In the genomic region with DNA sequence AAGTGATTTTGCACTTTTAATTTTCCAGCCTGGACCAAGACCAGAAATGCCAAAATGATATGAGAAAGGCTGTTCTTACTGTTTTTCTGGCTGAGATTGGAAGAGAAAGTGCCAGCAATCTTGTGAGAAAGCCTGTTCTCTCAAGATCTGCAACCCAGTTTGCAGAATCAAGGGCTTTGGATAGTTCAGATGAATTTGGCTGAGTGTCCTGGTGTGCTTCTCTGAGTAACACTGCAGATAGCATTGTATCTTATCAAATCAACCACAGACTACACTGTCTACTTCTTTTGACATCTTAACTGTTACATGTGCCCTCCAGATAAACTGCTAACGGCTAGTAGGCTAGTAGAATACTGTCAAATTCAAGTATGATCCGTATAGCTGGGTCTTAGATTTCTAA, we compare ENCODE assay signal across 33 mouse cellular contexts.
DNase-seq lines count a peak whose midpoint lies in the region; ATAC-seq and TF ChIP-seq lines count a peak whose summit lies in the region.
"Had no signal": no experiment of that assay in that cellular context is flagged by ENCODE, and none has a peak within 500 bp of the region (broad histone marks: within the 10 kb centered on the region; RNA-seq: fewer than 3 reads in every experiment).

No protein-coding gene starts in this region.

- no peak for TF ChIP-seq CTCF in left cerebral cortex, adult 2 months (IDR thresholded peaks at IDR 0.05)

- 0 out of 2 replicates have a peak, but pooled peaks cover 1% of the 10 kb centered on the region for H3K4me1 ChIP-seq in forebrain, embryonic 14.5 days (ENCODE audit: control insufficient read depth, insufficient read depth, low read length)
- peaks cover 5% of the 10 kb centered on the region; the same call in 1 of the 2 replicates for H3K4me1 ChIP-seq in forebrain, embryonic 16.5 days (replicated peaks; ENCODE audit: control insufficient read depth, insufficient read depth, low read length)
- H3K4me1 ChIP-seq: embryonic facial prominence, embryonic 10.5 days; embryonic facial prominence, embryonic 13.5 days; heart, embryonic 10.5 days; heart, embryonic 13.5 days had no signal

- H3K4me3 ChIP-seq in forebrain, embryonic 14.5 days (ENCODE audit: low read depth, low read length) = no peak overlapping the region
- H3K4me3 ChIP-seq in forebrain, embryonic 16.5 days (replicated peaks; ENCODE audit: low read length) = no peak overlapping the region
- H3K4me3 ChIP-seq in left cerebral cortex, adult 2 months = no peak overlapping the region
- H3K4me3 ChIP-seq: embryonic facial prominence, embryonic 10.5 days; embryonic facial prominence, embryonic 13.5 days; erythroblast, embryonic 14.5 days; forebrain, embryonic 15.5 days; heart, adult 2 months; heart, embryonic 10.5 days; heart, embryonic 13.5 days had no signal

- H3K36me3 ChIP-seq in forebrain, embryonic 14.5 days (ENCODE audit: control insufficient read depth, insufficient read depth, low read length) = no peaks in the 10 kb centered on the region
- no peaks in the 10 kb centered on the region for H3K36me3 ChIP-seq in forebrain, embryonic 16.5 days (ENCODE audit: control insufficient read depth, insufficient read depth)
- H3K36me3 ChIP-seq: embryonic facial prominence, embryonic 10.5 days; embryonic facial prominence, embryonic 13.5 days; forebrain, embryonic 15.5 days; G1E; heart, embryonic 10.5 days; heart, embryonic 13.5 days had no signal

- no peak for ATAC-seq in forebrain, embryonic 14.5 days
- ATAC-seq in forebrain, embryonic 16.5 days = no peak
- ATAC-seq in megakaryocyte-erythroid progenitor cell, adult 5-6 weeks (replicated peaks; ENCODE audit: low FRiP score, low TSS enrichment, poor library complexity, severe bottlenecking) = no peak
- ATAC-seq: forebrain, embryonic 15.5 days; hindbrain, postnatal 0 days; inflammation-experienced regulatory T-cells, adult 6 months; intestine, embryonic 16.5 days had no signal

- 75% methylated on average over 2 of the region's 2 CpGs for WGBS in forebrain, embryonic 14.5 days
- 68% methylated on average over 2 of the region's 2 CpGs for WGBS in forebrain, embryonic 16.5 days

- DNase-seq in forebrain, embryonic 14.5 days (ENCODE audit: low spot score) = peak; percentile 57
- no peak for DNase-seq in left cerebral cortex, adult 2 months (ENCODE audit: extremely low spot score in 1 of 2, low spot score in 2 of 2)
- DNase-seq in left cerebral cortex, postnatal 36 days (ENCODE audit: low spot score in 2 of 2) = no peak
- DNase-seq in adipocyte (ENCODE audit: low spot score) = peak; percentile 30
- peak; percentile 50 for DNase-seq in brain, embryonic 18.5 days (ENCODE audit: low read depth, low spot score)
- DNase-seq in urinary bladder, postnatal 10 days (ENCODE audit: low spot score) = no peak
- DNase-seq: adrenal gland, adult 8-10 months; adrenal gland, postnatal 25 days; B cell, adult 2 months; cerebellum, adult 18-20 months; cerebellum, adult 9-10 months; cerebellum, postnatal 25 days; embryo, embryonic 11 days; gastrocnemius, postnatal 10 days; gastrocnemius, postnatal 36 days; heart, adult 2 months; heart, postnatal 14 days; heart, postnatal 4 days; kidney, adult 18-20 months had no signal

- H3K9me3 ChIP-seq in forebrain, embryonic 14.5 days (replicated peaks; ENCODE audit: control insufficient read depth, low read length) = no peaks in the 10 kb centered on the region
- no peaks in the 10 kb centered on the region for H3K9me3 ChIP-seq in forebrain, embryonic 16.5 days (ENCODE audit: control insufficient read depth, low read length)
- H3K9me3 ChIP-seq: embryonic facial prominence, embryonic 10.5 days; embryonic facial prominence, embryonic 13.5 days; forebrain, embryonic 15.5 days; G1E; heart, embryonic 10.5 days; heart, embryonic 13.5 days had no signal

- intact Hi-C loops in left cerebral cortex, adult 2 months (cut with DNase I) = no loop called here
- intact Hi-C loops in left cerebral cortex, postnatal 36 days (cut with DNase I) = loop anchor here (10.0 kb wide), 1 partner anchor 366 kb away; no protein-coding TSS in a partner anchor

- H3K4me2 ChIP-seq in forebrain, embryonic 14.5 days (ENCODE audit: low read length) = no peak overlapping the region
- H3K4me2 ChIP-seq in forebrain, embryonic 16.5 days (ENCODE audit: low read length) = no peak overlapping the region
- H3K4me2 ChIP-seq: embryonic facial prominence, embryonic 13.5 days; forebrain, embryonic 15.5 days; heart, embryonic 13.5 days; hindbrain, embryonic 14.5 days had no signal

- no peaks in the 10 kb centered on the region for H3K27me3 ChIP-seq in forebrain, embryonic 14.5 days (replicated peaks; ENCODE audit: control insufficient read depth, insufficient read depth, low read length)
- H3K27me3 ChIP-seq in forebrain, embryonic 16.5 days (replicated peaks; ENCODE audit: control insufficient read depth, insufficient read depth, low read length) = no peaks in the 10 kb centered on the region
- H3K27me3 ChIP-seq: CH12.LX; embryonic facial prominence, embryonic 13.5 days; forebrain, embryonic 15.5 days; heart, embryonic 13.5 days had no signal

- H3K9ac ChIP-seq in forebrain, embryonic 14.5 days (ENCODE audit: low read length) = no peak overlapping the region
- H3K9ac ChIP-seq in forebrain, embryonic 16.5 days (replicated peaks; ENCODE audit: low read depth, low read length) = no peak overlapping the region
- H3K9ac ChIP-seq: embryonic facial prominence, embryonic 13.5 days; forebrain, embryonic 15.5 days; heart, embryonic 13.5 days; hindbrain, embryonic 14.5 days had no signal

- H3K27ac ChIP-seq in forebrain, embryonic 14.5 days (ENCODE audit: low read depth, low read length) = no peak overlapping the region
- no peak overlapping the region for H3K27ac ChIP-seq in forebrain, embryonic 16.5 days (ENCODE audit: low read length)
- H3K27ac ChIP-seq in left cerebral cortex, adult 2 months = peak overlapping the region; percentile 15; the same call in 1 of the 2 replicates
- H3K27ac ChIP-seq: embryonic facial prominence, embryonic 10.5 days; embryonic facial prominence, embryonic 13.5 days; forebrain, embryonic 15.5 days; heart, adult 2 months; heart, embryonic 10.5 days; heart, embryonic 13.5 days; hindbrain, embryonic 14.5 days; hindbrain, postnatal 0 days had no signal

Comparison
In these comparisons a context has a peak if more than half of its experiments do, and no peak if none do; other contexts are left out.
1. DNase-seq: peak in forebrain, embryonic 14.5 days (single experiment), adipocyte (single experiment) and brain, embryonic 18.5 days (single experiment); none in left cerebral cortex, adult 2 months (0 of 2), left cerebral cortex, postnatal 36 days (0 of 2) and urinary bladder, postnatal 10 days (single experiment).